Mouse (Mus musculus): ENCODE measurements at regions not wholly inside any gene's neighbourhood (a gene's known extent, or its start where the extent isn't known, plus 50 kb on each side); places are given as distances from the start of the nearest gene placed in this dataset.

DNA sequence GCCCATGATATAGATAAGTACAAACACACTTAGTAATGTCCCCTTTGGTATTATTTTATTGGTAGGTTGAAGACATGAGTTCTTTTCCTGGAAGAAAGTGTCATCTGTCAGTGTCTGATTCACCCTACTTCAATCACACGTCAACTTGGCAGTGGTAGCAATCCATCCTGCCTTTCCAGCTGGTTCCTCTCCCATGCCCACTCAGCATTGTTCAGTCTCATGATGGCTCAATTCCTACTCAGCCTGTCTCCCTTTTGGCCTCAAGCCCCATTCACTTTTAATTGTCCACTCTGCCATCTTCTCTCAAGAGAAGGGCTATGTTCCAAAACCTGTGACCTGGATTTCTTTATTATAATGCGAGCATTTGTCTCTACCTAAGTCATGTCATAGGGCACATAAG lies 474.4 kb upstream of the Htr2a start:
- TF ChIP-seq POLR2A (IDR thresholded peaks at IDR 0.05; ENCODE audit: borderline replicate concordance, extremely low read depth, insufficient read depth, insufficient read length, poor library complexity, severe bottlenecking) (no peak), CTCF (IDR thresholded peaks at IDR 0.05; ENCODE audit: borderline replicate concordance, extremely low read depth, insufficient read depth, insufficient read length) (no peak)
